Mouse (Mus musculus) left cerebral cortex, adult 18-20 months (tissue): ENCODE results near the gene Nagk. TPM values are rescaled to one million over a fixed set of nuclear protein-coding genes. Genes with fewer than 3 reads are reported as not detected.
"Not testable (repeated sequence)": the region's sequence is repeated elsewhere in the genome, so short reads cannot be mapped to it uniquely, and the experiment has no call there.

Experiments
- DNase-seq, 2 experiments: peaks; one replicate each; pipeline ENCODE4 v3.0.0; 2021 to 2022; ENCODE audit warnings: low spot score in 2 of 2, mixed read lengths in 1 of 2
- long read RNA-seq, 2 experiments: library from polyadenylated mRNA; stranded (forward); transcript quantifications; one replicate each; pipeline ENCODE4 v2.0.0; 2021
- total RNA-seq, 2 experiments: library from RNA; stranded (reverse); gene quantifications; 2 replicates each; pipeline ENCODE4 v1.2.3; 2021

Nagk gene
- 10 to 100 TPM; 53.9 to 56.1 TPM for total RNA-seq
- long read RNA-seq, experiment 1, transcript Nagk-201 (10 exons, 1,405 nt) = major isoform, 29 of 80 reads
- long read RNA-seq, experiment 1, transcript Nagk-206 (10 exons, 1,049 nt) = minor isoform, 20 of 80 reads
- long read RNA-seq, experiment 1, transcript Nagk-210 (1 exons, 752 nt) = minor isoform, 7 of 80 reads
- long read RNA-seq, experiment 1, partial matches to known transcripts = 3 of 80 reads
- long read RNA-seq, experiment 1, other reads (novel, unspliced or antisense) = 21 of 80 reads
- long read RNA-seq, experiment 2, transcript Nagk-210 (1 exons, 752 nt) = minor isoform, 7 of 85 reads
- long read RNA-seq, experiment 2, transcript Nagk-206 (10 exons, 1,049 nt) = minor isoform, 17 of 85 reads
- long read RNA-seq, experiment 2, transcript Nagk-201 (10 exons, 1,405 nt) = major isoform, 32 of 85 reads
- long read RNA-seq, experiment 2, partial matches to known transcripts = 6 of 85 reads
- long read RNA-seq, experiment 2, other reads (novel, unspliced or antisense) = 19 of 85 reads

DNA sequence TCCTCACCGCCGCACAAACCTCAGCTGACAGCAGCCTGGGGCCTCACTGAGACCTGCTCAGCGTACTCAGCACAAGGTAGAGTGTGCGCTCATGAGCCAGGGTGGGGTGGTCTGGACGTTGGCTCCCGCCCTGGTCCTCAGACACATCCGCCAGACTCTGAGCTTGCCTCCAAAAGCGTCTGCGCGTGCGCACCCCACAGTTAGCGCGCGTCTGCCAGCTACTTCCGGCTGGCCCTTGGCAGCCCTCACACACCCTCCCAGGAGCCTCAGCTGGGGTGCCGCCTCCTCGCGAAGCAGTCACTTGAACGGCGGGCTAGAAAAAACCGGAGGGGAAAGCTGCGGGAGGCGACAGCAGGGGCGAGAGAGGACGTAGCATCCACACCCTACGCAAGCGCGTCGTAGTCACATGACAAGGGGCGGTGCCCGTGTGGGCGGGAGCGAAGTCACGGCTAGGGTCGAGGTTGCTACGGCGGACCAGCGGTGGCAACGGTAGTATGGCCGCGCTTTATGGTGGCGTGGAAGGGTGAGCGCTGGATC is at the start of gene Nagk:
Nagk (plus strand) TSS at position 223 of the 537 bp plus-strand sequence.
- peak; percentile 89 to 92 for DNase-seq

- DNase-seq = no peak
Measured at GRCm38 (mm10) chr6:83745466-83745865, 49.3 kb upstream of the Nagk start.

DNA sequence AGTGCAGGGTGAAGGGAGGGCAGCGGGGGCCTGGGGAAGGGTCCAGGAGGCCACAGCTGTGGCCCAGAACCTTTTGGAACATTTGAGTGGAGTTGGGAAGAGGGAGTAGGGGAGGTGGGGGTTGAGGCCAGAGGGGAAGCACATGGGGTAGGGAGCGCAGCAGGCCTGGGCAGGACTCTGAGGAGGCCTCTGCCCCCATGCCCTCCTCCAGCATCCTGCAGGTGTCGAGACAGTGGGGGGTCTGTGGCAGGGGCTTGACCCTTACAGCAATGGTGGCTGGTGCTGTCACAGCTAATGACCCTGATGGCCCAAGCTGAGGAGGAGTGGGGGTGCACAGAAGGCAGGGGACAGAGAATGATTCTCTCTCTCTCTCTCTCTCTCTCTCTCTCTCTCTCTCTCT is 45.5 kb upstream of the Nagk start:
- no peak for DNase-seq

DNA sequence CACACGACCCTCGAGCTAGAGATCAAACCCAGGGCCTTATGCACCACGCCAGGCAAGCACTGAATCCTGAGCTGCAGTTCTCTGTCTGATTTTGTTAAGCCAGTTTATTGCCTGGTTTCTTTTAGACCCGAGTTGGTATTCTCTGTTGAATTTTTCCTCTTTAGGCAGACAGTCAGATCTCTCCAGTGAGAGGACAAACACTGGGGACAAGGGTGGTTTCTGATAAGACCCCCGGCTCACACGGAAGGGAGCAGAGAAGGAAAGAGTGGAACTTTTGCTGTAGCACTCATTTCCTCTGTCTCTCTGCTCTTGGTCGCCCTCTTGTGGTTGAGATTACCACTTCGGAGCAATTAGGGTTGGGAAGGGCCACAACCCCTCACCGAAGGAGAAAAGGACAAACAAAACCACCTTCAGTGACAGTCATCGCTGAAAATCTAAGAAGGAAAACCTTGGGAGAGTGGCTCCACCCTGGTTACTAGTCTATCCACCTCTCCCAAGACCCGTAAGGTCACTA is 44.6 kb upstream of the Nagk start:
- DNase-seq = peak; percentile 54 to 75

- no peak for DNase-seq
Measured at GRCm38 (mm10) chr6:83756051-83756450, 38.7 kb upstream of the Nagk start.

DNA sequence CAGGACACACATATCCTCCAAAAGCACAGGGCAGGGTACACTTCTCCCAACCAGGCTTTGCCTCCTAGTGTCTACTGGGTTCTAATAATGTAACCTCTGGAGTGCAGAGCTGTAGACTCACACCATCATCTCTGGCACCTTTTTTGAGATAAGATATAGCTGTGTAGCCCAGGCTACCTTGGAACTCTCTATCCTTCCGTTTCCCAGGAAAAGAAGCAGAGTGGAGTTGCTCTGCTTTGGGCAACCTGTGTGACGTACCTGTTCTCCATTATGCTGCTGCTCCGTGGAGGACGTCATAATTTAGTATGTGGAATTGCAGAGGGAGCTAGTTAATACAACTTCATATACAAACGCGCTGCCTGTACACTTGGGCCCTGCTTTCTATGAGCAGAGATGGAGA is 32.4 kb upstream of the Nagk start, which contains the start of gene Ankrd53:
Ankrd53 (plus strand) TSS at position 301 of the 400 bp plus-strand sequence.
- no peak for DNase-seq

GRCm38 (mm10) chr6:83762880-83763431 is 31.8 kb upstream of the Nagk start:
- DNase-seq = peak in 1 of 2 experiments; percentile 8

GRCm38 (mm10) chr6:83766982-83767381 is 27.8 kb upstream of the Nagk start:
- no peak for DNase-seq

- DNase-seq = no peak
Measured at GRCm38 (mm10) chr6:83768485-83768884, 26.3 kb upstream of the Nagk start.

GRCm38 (mm10) chr6:83774126-83774525 is 20.7 kb upstream of the Nagk start:
- DNase-seq = no peak

DNA sequence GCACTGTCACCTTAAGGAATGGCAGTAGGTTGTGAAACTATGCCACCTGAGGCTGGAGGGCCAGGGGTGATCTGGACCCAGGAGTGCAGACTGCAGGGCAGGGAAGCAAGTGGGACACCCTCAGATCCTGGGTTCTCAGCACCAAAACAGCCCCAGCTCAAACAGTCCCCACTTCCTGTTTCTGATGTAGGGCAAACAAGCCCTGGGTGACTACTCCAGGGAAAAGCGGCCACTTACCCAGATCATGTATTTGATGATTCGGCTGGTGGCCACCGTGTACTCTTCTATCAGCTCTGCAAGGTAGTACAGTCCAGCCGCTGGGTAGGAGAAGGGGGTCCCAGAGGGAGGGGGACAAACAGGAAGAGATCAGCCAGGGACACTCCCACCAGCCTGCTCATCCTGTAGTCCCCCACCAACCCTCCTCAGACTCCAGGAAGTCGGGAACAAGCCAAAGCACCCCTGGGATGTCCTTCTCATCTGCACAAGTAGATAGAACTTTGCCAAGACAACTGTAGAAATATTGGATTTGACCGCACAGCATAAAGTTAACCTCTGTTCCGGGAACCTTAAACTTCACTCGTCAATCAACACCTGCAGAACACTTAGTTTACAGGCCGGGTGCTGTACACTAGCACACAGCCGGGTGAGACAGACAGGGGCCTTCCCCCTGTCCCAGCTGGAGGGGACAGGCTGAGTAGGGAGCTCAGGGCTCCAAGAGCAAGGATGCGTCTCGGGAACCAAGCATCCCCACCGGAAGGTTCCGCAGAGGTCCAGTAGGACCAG is 19.8 kb upstream of the Nagk start:
- no peak for DNase-seq

- DNase-seq = peak; percentile 90 to 93
Measured at GRCm38 (mm10) chr6:83775638-83776293, 19.0 kb upstream of the Nagk start, which contains the start of gene Tex261. TSS of gene Tex261 (minus strand) at chr6:83775813.

GRCm38 (mm10) chr6:83778306-83778705 is 16.5 kb upstream of the Nagk start:
- no peak for DNase-seq

DNA sequence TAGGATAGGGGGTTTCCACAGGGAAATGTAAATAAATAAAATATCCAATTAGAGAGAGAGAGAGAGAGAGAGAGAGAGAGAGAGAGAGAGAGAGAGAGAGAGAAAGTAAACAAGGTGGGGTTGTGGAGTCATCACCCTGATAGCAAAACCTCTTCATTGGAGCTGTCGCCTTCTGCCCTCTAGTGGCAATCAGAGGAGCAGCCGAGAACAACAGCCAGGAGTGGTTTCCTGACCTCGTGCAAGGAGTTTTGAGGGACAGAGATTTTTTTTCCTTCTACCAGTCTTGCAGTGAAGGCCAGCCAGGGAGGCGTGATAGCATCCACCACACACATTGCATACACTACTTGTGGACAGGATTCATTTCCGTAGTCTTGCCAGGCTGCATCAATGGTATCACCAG is 15.8 kb upstream of the Nagk start:
- DNase-seq = no peak

- no peak for DNase-seq
Measured at GRCm38 (mm10) chr6:83786426-83786825, 8.4 kb upstream of the Nagk start.

GRCm38 (mm10) chr6:83788554-83788953 is 6.2 kb upstream of the Nagk start:
- no peak for DNase-seq

DNA sequence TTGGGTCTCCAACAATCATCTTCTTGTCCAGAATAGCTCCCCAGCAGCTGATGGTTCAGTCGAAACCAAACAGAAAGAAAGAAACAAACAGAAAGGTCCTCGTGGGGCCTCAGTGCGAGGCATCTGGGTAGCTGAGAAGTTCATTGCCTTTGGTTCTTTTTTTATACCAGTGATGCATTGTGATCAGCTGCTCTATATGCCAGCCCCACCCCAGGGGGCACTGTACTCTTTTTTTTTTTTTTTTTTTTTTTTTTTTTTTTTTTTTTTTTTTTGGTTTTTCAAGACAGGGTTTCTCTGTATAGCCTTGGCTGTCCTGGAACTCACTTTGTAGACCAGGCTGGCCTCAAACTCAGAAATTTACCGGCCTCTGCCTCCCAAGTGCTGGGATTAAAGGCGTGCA is 4.2 kb upstream of the Nagk start:
- DNase-seq = not testable (repeated sequence)

DNA sequence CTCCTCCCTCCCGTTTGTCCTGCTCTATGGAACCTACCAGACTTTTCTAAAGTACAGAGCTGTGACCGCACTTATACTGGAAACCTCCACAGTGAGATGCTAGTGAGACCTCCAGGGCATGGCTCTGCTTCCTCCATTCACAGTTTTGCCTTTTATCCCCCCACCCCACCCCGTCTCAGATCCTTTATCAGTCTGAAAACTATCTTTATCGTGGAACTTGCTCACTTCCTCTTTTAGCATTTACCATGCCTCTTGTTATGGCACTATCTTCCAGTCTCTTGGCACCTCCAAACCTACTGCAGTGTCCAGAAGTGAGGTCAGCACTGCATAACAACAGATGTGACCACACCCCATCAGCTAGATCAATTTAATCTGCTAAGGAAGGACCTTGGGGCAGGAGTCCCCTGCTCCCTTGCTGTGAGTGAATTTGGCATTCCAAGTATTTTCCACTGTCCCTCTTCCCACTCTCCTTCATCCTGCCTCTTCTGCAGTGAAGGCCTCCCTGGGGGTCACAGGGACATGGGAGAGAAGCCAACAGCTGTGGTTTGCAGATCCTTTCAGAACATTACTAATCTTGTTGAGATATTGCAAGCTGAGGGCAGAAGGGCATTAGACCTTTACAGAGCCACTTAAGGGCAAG is 3.4 kb upstream of the Nagk start:
- DNase-seq = no peak

DNA sequence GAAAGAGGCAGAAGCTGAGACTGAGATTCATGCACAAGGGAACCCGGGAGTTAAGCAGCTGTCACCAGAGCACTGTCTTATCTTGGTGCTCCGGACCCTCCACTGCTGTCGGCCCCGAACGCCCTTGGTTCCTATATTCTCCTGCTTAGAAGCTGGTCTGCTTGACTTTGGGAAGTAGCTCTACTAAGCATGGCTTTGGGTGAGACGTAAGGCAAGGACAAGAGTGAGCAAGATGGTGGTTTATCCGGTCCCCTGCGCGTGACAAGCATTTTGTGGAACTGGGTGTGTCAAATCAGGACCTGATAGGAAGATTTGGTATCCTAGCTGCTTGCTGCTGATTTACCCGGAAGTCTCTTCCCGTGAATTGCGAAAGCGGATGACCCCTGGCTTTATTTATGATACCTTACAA is 714 bp downstream of the Nagk start:
- peak in 1 of 2 experiments; percentile 28 for DNase-seq

- DNase-seq = no peak
Measured at GRCm38 (mm10) chr6:83796686-83797085, 1.9 kb downstream of the Nagk start.
